Mouse (Mus musculus): ENCODE measurements at regions not wholly inside any gene's neighbourhood (a gene's known extent, or its start where the extent isn't known, plus 50 kb on each side); places are given as distances from the start of the nearest gene placed in this dataset.

GRCm38 (mm10) chr8:8991026-8991425, 300.7 kb upstream of the Arglu1 start:
- 70% methylated on average over 8 of the region's 8 CpGs for WGBS
- H3K4me3 ChIP-seq (replicated peaks; ENCODE audit: insufficient read depth, low read depth, low read length), result no peak overlapping the region
- TF ChIP-seq CTCF (IDR thresholded peaks at IDR 0.05; ENCODE audit: borderline replicate concordance, insufficient read depth, low read depth, low read length) (no peak), POLR2A (IDR thresholded peaks at IDR 0.05; ENCODE audit: borderline replicate concordance, insufficient read depth, low read length) (no peak)
- no peak for DNase-seq
- no peak overlapping the region for H3K27ac ChIP-seq (ENCODE audit: insufficient read depth, low read length)
- H3K4me1 ChIP-seq (ENCODE audit: control insufficient read depth, insufficient read depth, low read length), result no peaks in the 10 kb centered on the region
- no peaks in the 10 kb centered on the region for H3K27me3 ChIP-seq (ENCODE audit: control insufficient read depth, insufficient read depth, low read length)

- no peaks in the 10 kb centered on the region for H3K4me1 ChIP-seq (ENCODE audit: control insufficient read depth, insufficient read depth, low read length)
- no peaks in the 10 kb centered on the region for H3K27me3 ChIP-seq (ENCODE audit: control insufficient read depth, insufficient read depth, low read length)
- no peak for DNase-seq
- H3K27ac ChIP-seq (ENCODE audit: insufficient read depth, low read length), result no peak overlapping the region
- H3K4me3 ChIP-seq (replicated peaks; ENCODE audit: insufficient read depth, low read depth, low read length), result no peak overlapping the region
- TF ChIP-seq CTCF (IDR thresholded peaks at IDR 0.05; ENCODE audit: borderline replicate concordance, insufficient read depth, low read depth, low read length), result no peak
- no peak for TF ChIP-seq POLR2A (IDR thresholded peaks at IDR 0.05; ENCODE audit: borderline replicate concordance, insufficient read depth, low read length)
- 84% methylated on average over 9 of the region's 9 CpGs for WGBS
Observed at GRCm38 (mm10) chr8:8986068-8986467, 295.7 kb upstream of the Arglu1 start.

GRCm38 (mm10) chr8:8985395-8985794, 295.1 kb upstream of the Arglu1 start:
- H3K27ac ChIP-seq (ENCODE audit: insufficient read depth, low read length), result no peak overlapping the region
- TF ChIP-seq CTCF (IDR thresholded peaks at IDR 0.05; ENCODE audit: borderline replicate concordance, insufficient read depth, low read depth, low read length) (no peak), POLR2A (IDR thresholded peaks at IDR 0.05; ENCODE audit: borderline replicate concordance, insufficient read depth, low read length) (no peak)
- H3K4me3 ChIP-seq (replicated peaks; ENCODE audit: insufficient read depth, low read depth, low read length), result no peak overlapping the region
- DNase-seq, result no peak
- no peaks in the 10 kb centered on the region for H3K4me1 ChIP-seq (ENCODE audit: control insufficient read depth, insufficient read depth, low read length)
- 83% methylated on average over 13 of the region's 13 CpGs for WGBS
- H3K27me3 ChIP-seq (ENCODE audit: control insufficient read depth, insufficient read depth, low read length), result no peaks in the 10 kb centered on the region

GRCm38 (mm10) chr8:8984829-8985251, 294.5 kb upstream of the Arglu1 start:
- no peak for DNase-seq
- no peak for TF ChIP-seq POLR2A (IDR thresholded peaks at IDR 0.05; ENCODE audit: borderline replicate concordance, insufficient read depth, low read length)
- TF ChIP-seq CTCF (IDR thresholded peaks at IDR 0.05; ENCODE audit: borderline replicate concordance, insufficient read depth, low read depth, low read length), result no peak
- H3K4me3 ChIP-seq (replicated peaks; ENCODE audit: insufficient read depth, low read depth, low read length), result no peak overlapping the region

GRCm38 (mm10) chr8:8984159-8984828, 294.0 kb upstream of the Arglu1 start:
- Histone ChIP-seq H3K4me1 (ENCODE audit: control insufficient read depth, insufficient read depth, low read length) (no peaks in the 10 kb centered on the region), H3K4me3 (replicated peaks; ENCODE audit: insufficient read depth, low read depth, low read length) (no peak overlapping the region), H3K27me3 (ENCODE audit: control insufficient read depth, insufficient read depth, low read length) (no peaks in the 10 kb centered on the region), H3K27ac (ENCODE audit: insufficient read depth, low read length) (no peak overlapping the region)
- DNase-seq, result no peak
- TF ChIP-seq POLR2A (IDR thresholded peaks at IDR 0.05; ENCODE audit: borderline replicate concordance, insufficient read depth, low read length), result no peak
- TF ChIP-seq CTCF (IDR thresholded peaks at IDR 0.05; ENCODE audit: borderline replicate concordance, insufficient read depth, low read depth, low read length), result no peak
- whole genome bisulfite sequencing, result 37% methylated on average over 13 of the region's 13 CpGs

More at GRCm38 (mm10) chr8:8984829-8985251, 294.5 kb upstream of the Arglu1 start:
- no peaks in the 10 kb centered on the region for H3K27me3 ChIP-seq (ENCODE audit: control insufficient read depth, insufficient read depth, low read length)
- H3K4me1 ChIP-seq (ENCODE audit: control insufficient read depth, insufficient read depth, low read length), result no peaks in the 10 kb centered on the region
- WGBS, result 12% methylated on average over 11 of the region's 11 CpGs
- H3K27ac ChIP-seq (ENCODE audit: insufficient read depth, low read length), result no peak overlapping the region

- H3K4me1 ChIP-seq (ENCODE audit: control insufficient read depth, insufficient read depth, low read length), result no peaks in the 10 kb centered on the region
- WGBS, result 51% methylated on average over 5 of the region's 5 CpGs
- H3K4me3 ChIP-seq (replicated peaks; ENCODE audit: insufficient read depth, low read depth, low read length), result no peak overlapping the region
- TF ChIP-seq CTCF (IDR thresholded peaks at IDR 0.05; ENCODE audit: borderline replicate concordance, insufficient read depth, low read depth, low read length) (no peak), POLR2A (IDR thresholded peaks at IDR 0.05; ENCODE audit: borderline replicate concordance, insufficient read depth, low read length) (no peak)
- no peak overlapping the region for H3K27ac ChIP-seq (ENCODE audit: insufficient read depth, low read length)
- DNase-seq, result no peak
- no peaks in the 10 kb centered on the region for H3K27me3 ChIP-seq (ENCODE audit: control insufficient read depth, insufficient read depth, low read length)
Observed at GRCm38 (mm10) chr8:8983133-8983661, 292.9 kb upstream of the Arglu1 start.

GRCm38 (mm10) chr8:8978969-8979368, 288.6 kb upstream of the Arglu1 start:
- Histone ChIP-seq H3K27ac (ENCODE audit: insufficient read depth, low read length) (no peak overlapping the region), H3K27me3 (ENCODE audit: control insufficient read depth, insufficient read depth, low read length) (no peaks in the 10 kb centered on the region), H3K4me3 (replicated peaks; ENCODE audit: insufficient read depth, low read depth, low read length) (no peak overlapping the region), H3K4me1 (ENCODE audit: control insufficient read depth, insufficient read depth, low read length) (no peaks in the 10 kb centered on the region)
- no peak for DNase-seq
- TF ChIP-seq CTCF (IDR thresholded peaks at IDR 0.05; ENCODE audit: borderline replicate concordance, insufficient read depth, low read depth, low read length) (no peak), POLR2A (IDR thresholded peaks at IDR 0.05; ENCODE audit: borderline replicate concordance, insufficient read depth, low read length) (no peak)
- WGBS, result 56% methylated on average over 1 of the region's 1 CpGs

- H3K27me3 ChIP-seq (ENCODE audit: control insufficient read depth, insufficient read depth, low read length), result no peaks in the 10 kb centered on the region
- TF ChIP-seq CTCF (IDR thresholded peaks at IDR 0.05; ENCODE audit: borderline replicate concordance, insufficient read depth, low read depth, low read length), result no peak
- no peak for TF ChIP-seq POLR2A (IDR thresholded peaks at IDR 0.05; ENCODE audit: borderline replicate concordance, insufficient read depth, low read length)
- H3K27ac ChIP-seq (ENCODE audit: insufficient read depth, low read length), result no peak overlapping the region
- H3K4me1 ChIP-seq (ENCODE audit: control insufficient read depth, insufficient read depth, low read length), result no peaks in the 10 kb centered on the region
- no peak overlapping the region for H3K4me3 ChIP-seq (replicated peaks; ENCODE audit: insufficient read depth, low read depth, low read length)
- 60% methylated on average over 6 of the region's 6 CpGs for WGBS
- DNase-seq, result no peak
Observed at GRCm38 (mm10) chr8:8973769-8974168, 283.4 kb upstream of the Arglu1 start.

All from cerebellum, adult 2 months (tissue).